Mouse (Mus musculus) thymus, postnatal 14 days (tissue): ENCODE data around the gene Golph3.

ENCODE experiments used
- DNase-seq: peaks from one replicate; pipeline ENCODE4 v3.0.0; 2021

Gene Golph3

GRCm38 (mm10) chr15:12321091-12321787 lies at the start of gene Golph3:
Golph3 (plus strand) TSS chr15:12321450.
- peak; percentile 96 for DNase-seq

GRCm38 (mm10) chr15:12273325-12274052 lies 47.8 kb upstream of the Golph3 start:
- DNase-seq, result no peak

DNA sequence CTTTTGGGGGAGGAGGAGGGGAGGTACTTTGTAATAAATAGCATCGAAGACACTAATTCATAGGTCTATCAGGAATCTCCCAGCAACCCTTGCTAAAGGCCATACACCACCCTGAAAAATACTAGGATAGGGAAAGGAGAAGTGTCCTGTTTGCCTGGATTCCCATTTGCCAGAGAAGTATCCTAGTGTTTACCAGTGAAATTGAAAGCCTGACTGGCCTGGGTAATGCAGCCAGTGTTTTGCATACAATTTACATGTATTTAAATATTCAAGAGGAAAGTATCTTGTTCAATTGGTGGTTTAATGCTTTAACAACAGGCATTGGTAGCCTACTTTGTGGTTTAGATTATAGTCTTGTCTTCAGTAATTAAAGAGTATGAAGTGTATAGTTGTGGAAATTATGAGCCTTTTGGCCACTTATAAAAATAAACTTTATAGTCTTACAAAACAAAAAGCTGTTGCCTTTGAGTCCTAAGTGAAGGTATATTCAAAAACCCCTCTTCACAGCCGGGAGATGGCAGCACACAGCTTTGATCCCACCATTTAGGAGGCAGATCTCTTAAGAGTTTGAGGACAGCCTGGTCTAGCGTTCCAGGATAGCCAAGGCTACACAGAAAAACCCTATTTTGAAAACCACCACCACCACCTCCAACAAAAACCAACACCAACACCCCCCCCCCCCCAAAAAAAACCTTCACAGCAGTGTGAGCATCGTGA lies 47.0 kb upstream of the Golph3 start:
- no peak for DNase-seq

GRCm38 (mm10) chr15:12275091-12275623 lies 46.1 kb upstream of the Golph3 start:
- DNase-seq, result no peak

- no peak for DNase-seq
These were observed 41.4 kb upstream of the Golph3 start for GRCm38 (mm10) chr15:12279816-12280215.

- DNase-seq, result peak; percentile 46
These were observed 36.3 kb upstream of the Golph3 start for GRCm38 (mm10) chr15:12284794-12285534.

- DNase-seq, result no peak
These were observed 35.8 kb upstream of the Golph3 start for GRCm38 (mm10) chr15:12285535-12285809.

DNA sequence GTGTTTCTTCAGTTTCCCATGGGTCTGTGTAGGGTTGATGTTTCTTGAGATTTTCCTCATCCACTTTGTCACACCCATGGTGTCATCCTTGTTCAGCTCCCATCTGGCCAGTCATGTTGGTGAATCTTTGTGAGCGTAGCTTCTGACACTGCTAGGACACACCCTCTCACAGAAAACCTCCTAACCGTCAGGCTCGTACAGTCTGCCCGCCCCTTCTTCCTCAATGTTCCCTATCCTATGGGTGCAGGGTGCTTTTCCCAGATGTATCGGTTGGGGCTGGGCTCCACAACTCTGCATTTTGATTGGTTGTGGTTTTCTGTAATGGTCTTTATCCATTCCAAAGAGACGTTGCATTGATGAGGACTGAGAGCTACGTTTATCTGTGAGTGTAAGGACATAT lies 30.9 kb upstream of the Golph3 start:
- DNase-seq, result no peak

GRCm38 (mm10) chr15:12291757-12292156 lies 29.5 kb upstream of the Golph3 start:
- DNase-seq, result no peak

GRCm38 (mm10) chr15:12296228-12296627 lies 25.0 kb upstream of the Golph3 start:
- peak; percentile 18 for DNase-seq

GRCm38 (mm10) chr15:12298231-12298737 lies 23.0 kb upstream of the Golph3 start:
- DNase-seq, result no peak

GRCm38 (mm10) chr15:12301771-12302170 lies 19.5 kb upstream of the Golph3 start:
- DNase-seq, result no peak

GRCm38 (mm10) chr15:12306188-12307071 lies 14.8 kb upstream of the Golph3 start:
- DNase-seq, result no peak

DNA sequence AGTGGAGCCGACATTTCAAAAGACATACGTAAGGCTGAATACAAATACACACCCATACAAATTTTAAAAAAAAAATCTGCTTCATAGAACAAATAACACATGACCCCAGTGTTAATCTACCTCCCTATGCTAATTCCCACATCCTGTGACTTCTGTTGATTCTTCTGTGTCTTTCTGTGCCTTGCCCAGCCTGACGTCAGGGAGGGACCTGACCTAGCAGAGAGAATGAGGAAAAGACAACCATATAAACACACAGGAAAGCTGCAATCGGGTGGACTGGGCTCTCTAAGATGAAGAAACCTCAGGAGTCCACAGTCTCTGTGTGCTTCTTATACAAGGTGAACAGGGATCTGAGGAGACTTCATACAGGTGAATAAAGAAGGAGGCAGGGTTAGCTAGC lies 14.1 kb upstream of the Golph3 start:
- no peak for DNase-seq

DNA sequence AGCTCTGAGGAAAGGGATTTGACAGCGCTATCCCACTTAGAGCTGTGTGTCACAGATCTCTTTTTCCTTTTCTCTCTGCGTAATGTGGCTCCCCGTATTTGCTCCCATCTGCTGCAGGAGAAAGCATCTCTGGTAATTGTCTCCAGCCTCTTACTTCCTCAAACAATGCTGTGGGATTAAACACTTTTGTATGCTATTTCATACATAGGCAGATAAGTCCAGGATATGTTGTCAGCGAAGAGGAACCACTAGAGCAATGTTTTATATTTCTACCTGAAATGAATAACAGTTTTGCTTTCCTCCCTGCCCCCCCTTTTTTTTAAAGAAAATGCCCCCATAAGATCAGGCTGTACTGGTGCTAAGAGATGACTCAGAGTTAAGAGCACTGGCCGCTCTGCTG lies 12.7 kb upstream of the Golph3 start:
- DNase-seq, result no peak

- no peak for DNase-seq
These were observed 10.6 kb upstream of the Golph3 start for GRCm38 (mm10) chr15:12310676-12311075.

DNA sequence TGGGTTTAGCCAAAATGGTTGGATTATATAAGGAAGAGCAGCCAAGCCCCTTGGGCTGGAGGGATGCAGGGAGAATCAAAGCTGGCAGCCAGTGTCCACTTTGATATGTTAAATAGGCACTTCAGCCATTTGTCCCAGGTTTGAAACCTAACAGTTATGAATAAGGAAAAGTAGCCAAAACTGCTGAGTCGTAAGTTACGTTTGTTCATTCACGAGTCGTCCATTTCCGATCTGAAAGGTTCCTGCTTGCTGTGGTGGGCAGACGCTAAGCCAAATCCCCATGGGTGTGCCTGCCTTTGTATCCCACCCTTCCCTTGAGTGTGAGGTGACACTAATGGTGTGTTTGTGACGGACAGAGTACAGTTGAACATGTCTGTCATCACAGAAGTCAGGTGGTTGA lies 9.8 kb upstream of the Golph3 start:
- no peak for DNase-seq

- DNase-seq, result no peak
These were observed 8.0 kb upstream of the Golph3 start for GRCm38 (mm10) chr15:12313255-12313654.

DNA sequence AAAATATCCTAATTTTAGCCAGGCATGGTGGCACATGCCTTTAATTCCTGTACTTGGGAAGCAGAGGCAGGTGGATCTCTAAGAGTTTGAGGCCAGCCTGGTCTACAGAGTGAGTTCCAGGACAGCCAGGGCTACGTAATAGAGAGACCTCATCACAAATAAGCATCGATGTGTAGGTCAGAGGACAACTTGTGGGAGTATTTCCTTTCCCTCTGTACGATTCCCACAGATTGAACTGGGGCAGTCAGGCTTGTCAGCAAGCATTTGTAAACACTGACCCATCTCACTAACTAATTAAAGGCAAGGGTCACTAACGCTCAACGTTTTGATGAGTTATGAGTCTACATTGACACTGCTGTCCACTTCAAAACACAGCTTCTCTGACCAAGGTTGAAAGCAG lies 6.7 kb upstream of the Golph3 start:
- no peak for DNase-seq

DNA sequence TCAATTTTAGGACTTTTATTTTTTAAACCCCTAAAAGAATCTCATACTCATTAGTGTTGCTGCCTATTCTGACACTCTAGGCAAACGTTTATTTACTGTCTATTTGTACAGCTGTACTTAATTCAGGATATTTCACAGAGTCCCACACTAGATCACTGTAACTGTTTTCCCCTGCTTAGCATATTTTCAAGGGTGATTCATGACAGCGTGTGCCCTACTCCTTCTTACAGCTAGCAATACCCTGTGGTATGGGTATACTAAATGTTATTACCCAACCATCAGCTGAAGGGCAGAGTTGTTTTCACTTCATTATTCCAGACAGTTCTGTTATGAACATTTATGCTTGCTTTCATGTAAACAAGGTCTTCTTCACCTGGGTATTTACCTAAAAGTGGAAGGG lies 5.3 kb upstream of the Golph3 start:
- DNase-seq, result no peak

DNA sequence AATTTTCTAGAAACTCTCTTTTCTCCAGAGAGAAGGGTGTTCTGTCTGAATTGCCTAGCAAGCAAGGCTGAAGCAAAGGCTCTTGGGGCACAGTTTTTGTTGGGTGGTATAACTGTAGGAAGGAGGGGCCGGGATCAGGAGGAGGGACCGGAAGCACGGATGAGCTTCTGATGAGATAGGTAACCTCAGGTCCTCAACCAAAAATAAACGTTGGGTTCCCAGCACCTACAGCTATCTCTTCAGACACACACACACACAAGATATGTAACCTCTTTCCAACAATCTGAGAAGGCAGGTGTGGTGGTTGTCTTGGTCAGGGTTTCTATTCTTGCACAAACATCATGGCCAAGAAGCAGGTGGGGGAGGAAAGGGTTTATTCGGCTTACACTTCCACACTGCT lies 4.0 kb upstream of the Golph3 start:
- no peak for DNase-seq

DNA sequence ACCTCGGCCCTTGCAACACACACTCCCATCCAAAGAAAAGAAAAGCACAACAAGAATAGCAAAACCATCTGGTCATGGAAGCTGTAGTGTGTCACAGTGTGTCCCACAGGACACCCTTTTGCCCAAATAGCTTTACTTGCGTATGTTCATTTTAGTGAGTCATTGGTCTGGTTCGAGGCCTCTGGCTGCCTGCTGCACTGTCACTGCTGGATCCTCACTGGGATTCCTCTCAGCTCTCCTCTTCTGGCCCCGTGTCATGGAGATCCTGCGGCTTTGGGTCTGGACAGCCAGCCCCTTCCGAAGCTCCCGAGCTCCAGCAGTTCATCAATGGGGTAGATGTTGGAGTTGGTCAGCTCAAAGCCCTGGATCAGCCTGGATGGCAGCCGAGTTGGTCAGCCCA lies 2.8 kb upstream of the Golph3 start:
- DNase-seq, result no peak
